Mouse (Mus musculus): Measurements from ENCODE around the gene Mib2. TPM values are rescaled to one million over a fixed set of nuclear protein-coding genes. Genes with fewer than 3 reads are reported as not detected.

The Mib2 gene
- 47.2 and 56.0 TPM in 2 replicates for polyA plus RNA-seq (2015; fragmentation: Nextera tagmentation; extraction: Ambion mirVana)

DNA sequence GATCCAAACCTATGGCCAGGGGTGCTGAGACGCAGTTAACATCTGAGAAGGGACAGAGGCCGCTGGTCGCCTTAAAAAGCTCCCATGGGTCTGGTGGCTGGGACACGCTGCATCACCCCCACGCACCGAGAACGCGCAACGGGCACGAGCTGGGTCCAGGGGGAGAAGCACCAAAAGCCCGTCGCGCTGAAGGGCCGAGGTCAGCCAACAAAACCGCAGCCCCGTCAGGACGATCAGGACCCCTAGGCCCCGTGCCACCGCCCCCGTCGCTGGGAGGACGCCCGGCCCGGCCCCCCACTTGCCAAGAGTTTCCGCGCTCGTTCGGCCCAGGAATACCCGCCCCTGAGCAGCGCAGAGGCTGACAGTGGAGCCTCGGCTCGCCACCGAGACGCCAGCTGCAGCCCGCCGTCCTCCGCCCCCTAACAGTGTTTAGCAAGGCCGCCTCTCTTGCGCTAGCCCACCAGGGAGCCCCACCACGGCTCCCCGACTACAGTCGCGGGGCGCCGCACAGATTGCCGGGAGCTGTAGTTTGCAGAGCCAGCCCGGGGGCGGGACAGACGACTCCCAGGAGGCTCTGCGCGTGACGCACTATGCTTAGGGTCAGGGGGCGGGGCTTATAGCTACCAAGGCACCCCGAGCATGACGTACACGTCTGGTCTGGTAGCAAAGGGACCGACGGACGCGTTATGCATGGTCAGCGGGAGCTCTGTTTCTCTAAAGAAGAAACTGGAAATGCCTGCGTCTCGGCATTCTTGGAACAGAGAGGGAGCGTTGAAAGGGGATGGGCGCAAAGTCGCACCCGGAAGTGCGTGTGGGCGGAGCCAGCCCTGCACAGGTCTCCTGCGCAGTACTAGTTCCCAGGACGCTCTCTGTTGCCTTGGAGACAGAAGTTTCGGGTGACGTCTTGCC lies at the start of gene Mib2:
TSS of gene Mib2 (minus strand) at position 510 of the 909 bp plus-strand sequence.

DNA sequence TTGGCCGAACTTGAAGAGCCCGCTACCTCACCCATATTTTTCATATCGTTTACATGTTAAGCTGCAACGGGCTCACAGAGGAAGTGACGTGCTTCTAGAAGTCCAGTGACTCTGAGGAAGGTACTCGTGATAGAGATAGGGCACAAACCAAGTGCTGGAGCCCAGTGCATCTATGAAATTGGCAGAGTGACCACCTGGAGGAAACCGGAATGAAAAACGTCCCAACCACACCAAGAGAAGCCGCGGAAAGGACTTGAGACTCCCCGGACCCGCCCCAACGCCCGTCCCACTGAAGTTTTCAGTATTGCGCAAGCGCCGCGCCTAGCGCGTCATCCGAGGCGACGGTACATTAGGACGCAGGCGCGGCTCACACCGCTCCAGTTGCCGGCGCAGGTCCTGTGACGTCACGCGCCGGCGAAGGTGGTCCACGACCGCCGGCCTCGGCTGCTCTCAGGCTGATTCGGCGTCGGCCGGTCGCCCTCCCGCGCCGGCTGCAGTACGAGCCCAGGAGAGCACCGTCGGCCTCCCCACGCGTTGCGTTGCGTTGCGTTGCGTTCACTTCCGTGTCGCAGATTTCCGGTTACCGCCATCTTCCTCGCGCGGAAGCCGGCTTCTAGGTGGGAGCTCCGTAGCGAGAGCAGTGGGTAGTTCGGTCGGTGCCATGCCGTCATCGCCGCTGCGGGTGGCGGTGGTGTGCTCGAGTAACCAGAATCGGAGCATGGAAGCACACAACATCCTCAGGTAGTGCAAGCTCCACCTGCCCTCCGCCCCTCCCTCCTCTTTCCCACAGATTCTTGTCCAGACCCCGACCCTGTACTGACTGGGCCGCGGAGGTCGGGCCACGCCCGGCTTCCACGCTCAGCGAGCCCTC lies 36.0 kb upstream of the Mib2 start, which contains the start of gene Ssu72:
TSS of gene Ssu72 (plus strand) at position 80 of the 871 bp plus-strand sequence.

DNA sequence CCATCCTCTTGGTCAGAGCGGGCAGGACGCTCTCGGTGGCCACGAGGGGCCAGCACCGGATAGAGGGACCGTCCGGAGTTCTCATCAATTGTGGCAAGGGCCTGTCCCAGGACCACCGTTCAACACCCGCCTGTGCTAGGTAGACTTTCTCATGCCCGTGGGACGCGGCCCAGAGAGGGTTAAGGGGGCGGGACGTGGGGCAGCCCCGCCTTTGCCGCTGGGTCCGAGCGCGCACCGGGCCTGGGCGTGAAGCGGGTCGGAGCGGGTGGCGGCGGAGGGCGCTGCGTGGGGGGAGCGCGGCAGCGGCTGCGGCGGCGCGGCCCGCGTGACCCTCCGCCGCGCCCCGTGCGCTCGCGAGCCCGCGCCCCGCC lies 25.1 kb upstream of the Mib2 start, which contains the start of gene Fndc10:
TSS of gene Fndc10 (plus strand) at position 232 of the 371 bp plus-strand sequence.

DNA sequence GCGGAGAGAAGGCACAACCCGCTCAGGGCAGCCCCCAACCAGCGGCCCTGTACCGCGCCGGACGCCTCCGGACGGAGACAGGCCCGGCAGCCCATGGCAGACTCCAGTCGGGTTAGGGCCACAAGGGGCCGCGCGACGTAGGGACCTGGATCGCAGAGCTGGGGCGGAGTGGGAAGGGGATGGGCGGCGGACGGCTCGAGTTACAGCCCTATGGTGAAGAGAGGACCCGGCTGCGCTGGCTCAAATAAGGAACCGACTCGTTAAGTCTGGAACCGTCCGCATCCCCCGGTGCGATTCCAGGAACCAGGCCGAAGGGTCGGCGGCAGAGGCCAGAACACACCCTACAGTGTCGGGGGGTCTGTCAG lies 15.9 kb downstream of the Mib2 start, which contains the start of gene Mmp23:
TSS of gene Mmp23 (minus strand) at position 299 of the 365 bp plus-strand sequence.

DNA sequence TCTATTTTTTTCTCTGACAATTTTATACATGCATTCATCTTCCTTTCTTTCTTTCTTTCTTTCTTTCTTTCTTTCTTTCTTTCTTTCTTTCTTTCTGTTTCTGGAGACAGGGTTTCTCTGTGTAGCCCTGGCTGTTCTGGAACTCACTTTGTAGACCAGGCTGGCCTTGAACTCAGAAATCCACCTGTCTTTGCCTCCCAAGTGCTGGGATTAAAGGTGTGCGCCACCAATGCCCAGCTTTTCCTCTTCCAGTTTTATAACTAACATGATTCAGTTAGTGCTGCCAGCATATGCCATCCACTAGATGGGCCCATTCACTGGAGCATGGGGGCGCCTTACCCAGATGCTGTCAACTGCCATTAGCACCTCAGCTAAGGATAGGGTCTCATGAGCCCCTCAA lies 23.7 kb downstream of the Mib2 start, which contains the start of gene Gm10563:
TSS of gene Gm10563 (minus strand) at position 101 of the 400 bp plus-strand sequence.

DNA sequence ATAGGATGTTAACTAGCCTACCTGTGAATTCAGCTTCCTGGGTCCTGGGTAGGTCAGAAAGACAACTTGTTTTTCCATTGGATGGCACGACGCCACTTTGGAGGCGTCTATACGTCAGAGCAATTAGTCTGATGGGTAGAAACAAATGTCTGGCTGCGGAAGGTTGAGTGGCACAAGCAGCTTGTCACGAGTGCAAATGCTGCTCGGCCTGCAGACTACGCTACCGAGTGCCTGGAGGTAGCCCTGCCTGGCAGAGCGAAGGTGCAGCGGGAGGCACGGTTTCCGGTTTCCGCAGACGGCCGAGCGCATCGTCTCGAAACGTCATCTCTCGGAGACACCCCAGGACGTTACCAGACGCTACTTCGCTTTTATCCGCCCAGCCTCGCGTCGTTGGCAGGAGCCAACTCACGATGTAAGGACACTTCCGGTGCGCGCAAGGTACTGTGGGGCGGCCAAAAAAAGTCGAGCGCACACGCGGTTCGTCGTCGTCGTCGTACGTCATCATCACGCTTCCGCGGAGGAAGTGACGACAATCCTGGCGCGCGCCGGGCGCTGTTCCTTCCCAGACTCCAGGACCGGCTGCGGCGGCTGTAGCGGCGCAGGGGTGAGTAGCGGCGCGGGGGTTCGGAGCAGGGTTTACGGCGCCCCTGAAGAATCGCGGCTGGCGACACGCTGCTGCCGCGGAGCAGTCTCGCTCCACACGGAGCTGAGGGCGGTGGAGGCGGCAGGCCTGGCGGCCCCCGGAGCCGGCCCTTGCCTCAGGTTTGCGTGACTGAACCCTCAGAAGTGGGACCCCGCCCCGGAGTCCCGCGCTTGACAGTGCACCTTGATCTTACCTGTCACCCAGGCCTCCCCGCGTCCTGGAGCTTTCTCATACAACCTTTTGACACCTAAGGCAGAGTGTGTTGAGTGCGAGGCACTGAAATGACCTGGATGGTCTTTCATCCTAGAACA lies 44.4 kb downstream of the Mib2 start, which contains the start of gene Cdk11b:
TSS of gene Cdk11b (plus strand) at position 517 of the 954 bp plus-strand sequence.

Other genes with a start within 250 kb of the Mib2 start
- gene Tmem52, start 200.1 kb downstream of the Mib2 start, polyA plus RNA-seq (2015; fragmentation: Nextera tagmentation; extraction: Ambion mirVana) = 0.45 and 1.1 TPM in 2 replicates
- gene Gnb1, start 177.8 kb downstream of the Mib2 start, polyA plus RNA-seq (2015; fragmentation: Nextera tagmentation; extraction: Ambion mirVana) = 1,042 and 1,084 TPM in 2 replicates
- 56.6 and 58.5 TPM in 2 replicates for gene Nadk, start 106.8 kb downstream of the Mib2 start, polyA plus RNA-seq (2015; fragmentation: Nextera tagmentation; extraction: Ambion mirVana)
- 11.4 and 12.9 TPM in 2 replicates for gene Slc35e2, start 67.8 kb downstream of the Mib2 start, polyA plus RNA-seq (2015; fragmentation: Nextera tagmentation; extraction: Ambion mirVana)
- gene Cdk11b, start 44.3 kb downstream of the Mib2 start, polyA plus RNA-seq (2015; fragmentation: Nextera tagmentation; extraction: Ambion mirVana) = 58.3 and 62.0 TPM in 2 replicates
- gene Gm10563, start 23.8 kb downstream of the Mib2 start, polyA plus RNA-seq (2015; fragmentation: Nextera tagmentation; extraction: Ambion mirVana) = not detected in 2 replicates
- gene Mmp23, start 15.8 kb downstream of the Mib2 start, polyA plus RNA-seq (2015; fragmentation: Nextera tagmentation; extraction: Ambion mirVana) = 14.1 and 17.6 TPM in 2 replicates
- 35.0 and 37.4 TPM in 2 replicates for gene Fndc10, start 25.1 kb upstream of the Mib2 start, polyA plus RNA-seq (2015; fragmentation: Nextera tagmentation; extraction: Ambion mirVana)
- 168 and 177 TPM in 2 replicates for gene Ssu72, start 35.6 kb upstream of the Mib2 start, polyA plus RNA-seq (2015; fragmentation: Nextera tagmentation; extraction: Ambion mirVana)
- gene Tmem240, start 65.6 kb upstream of the Mib2 start, polyA plus RNA-seq (2015; fragmentation: Nextera tagmentation; extraction: Ambion mirVana) = 44.7 and 52.1 TPM in 2 replicates
- gene Atad3a, start 91.9 kb upstream of the Mib2 start, polyA plus RNA-seq (2015; fragmentation: Nextera tagmentation; extraction: Ambion mirVana) = 68.6 and 78.0 TPM in 2 replicates
- gene Vwa1, start 105.5 kb upstream of the Mib2 start, polyA plus RNA-seq (2015; fragmentation: Nextera tagmentation; extraction: Ambion mirVana) = 32.3 and 34.3 TPM in 2 replicates
- gene Tmem88b, start 116.7 kb upstream of the Mib2 start, polyA plus RNA-seq (2015; fragmentation: Nextera tagmentation; extraction: Ambion mirVana) = 1.4 and 2.4 TPM in 2 replicates
- gene Ankrd65, start 121.2 kb upstream of the Mib2 start, polyA plus RNA-seq (2015; fragmentation: Nextera tagmentation; extraction: Ambion mirVana) = not detected in 2 replicates
- gene Mrpl20, start 133.7 kb upstream of the Mib2 start, polyA plus RNA-seq (2015; fragmentation: Nextera tagmentation; extraction: Ambion mirVana) = 309 and 322 TPM in 2 replicates
- gene Ccnl2, start 143.3 kb upstream of the Mib2 start, polyA plus RNA-seq (2015; fragmentation: Nextera tagmentation; extraction: Ambion mirVana) = 81.5 and 90.5 TPM in 2 replicates
- 162 and 166 TPM in 2 replicates for gene Aurkaip1, start 162.1 kb upstream of the Mib2 start, polyA plus RNA-seq (2015; fragmentation: Nextera tagmentation; extraction: Ambion mirVana)
- gene Mxra8, start 170.5 kb upstream of the Mib2 start, polyA plus RNA-seq (2015; fragmentation: Nextera tagmentation; extraction: Ambion mirVana) = 42.9 and 43.1 TPM in 2 replicates
- 30.4 and 32.0 TPM in 2 replicates for gene Dvl1, start 178.2 kb upstream of the Mib2 start, polyA plus RNA-seq (2015; fragmentation: Nextera tagmentation; extraction: Ambion mirVana)
- 0.21 and 0.23 TPM in 2 replicates for gene Tas1r3, start 194.2 kb upstream of the Mib2 start, polyA plus RNA-seq (2015; fragmentation: Nextera tagmentation; extraction: Ambion mirVana)
- 26.1 and 30.4 TPM in 2 replicates for gene Cptp, start 200.2 kb upstream of the Mib2 start, polyA plus RNA-seq (2015; fragmentation: Nextera tagmentation; extraction: Ambion mirVana)
- gene Ints11, start 200.3 kb upstream of the Mib2 start, polyA plus RNA-seq (2015; fragmentation: Nextera tagmentation; extraction: Ambion mirVana) = 45.7 and 52.0 TPM in 2 replicates
- 59.1 and 69.2 TPM in 2 replicates for gene Pusl1, start 222.6 kb upstream of the Mib2 start, polyA plus RNA-seq (2015; fragmentation: Nextera tagmentation; extraction: Ambion mirVana)
- gene Acap3, start 222.6 kb upstream of the Mib2 start, polyA plus RNA-seq (2015; fragmentation: Nextera tagmentation; extraction: Ambion mirVana) = 41.3 and 47.0 TPM in 2 replicates

Measured in neural tube, postnatal 0 days (tissue).